Mouse (Mus musculus) MEL (cell line): ENCODE measurements at regions not wholly inside any gene's neighbourhood (a gene's known extent, or its start where the extent isn't known, plus 50 kb on each side); places are given as distances from the start of the nearest gene placed in this dataset.

ENCODE experiments used
- DNase-seq: peaks from one replicate; pipeline ENCODE4 v3.0.0; 2011; ENCODE audit warnings: low read depth, low spot score
- H3K27ac ChIP-seq: 2 replicates; pipeline ENCODE4 v1.5.1; 2012; ENCODE audit warnings: low read depth, mild to moderate bottlenecking, control low read depth, low read length, moderate library complexity; ENCODE audit not compliant: control insufficient read depth
- H3K27me3 ChIP-seq, 2 experiments: fragments of 150-350 bp in 1 of 2; sonication (generic) in 1 of 2; 2 replicates each; pipeline ENCODE4 v1.6.1; 2012; ENCODE audit warnings: low read length in 2 of 2, mild to moderate bottlenecking in 2 of 2, improper control_type of control experiment in 1 of 2, moderate library complexity in 1 of 2; ENCODE audit not compliant: insufficient read depth in 2 of 2, control insufficient read depth in 1 of 2
- H3K36me3 ChIP-seq, 2 experiments: 2 replicates each; pipeline ENCODE4 v1.6.1; 2012 to 2014; ENCODE audit warnings: low read length in 2 of 2, improper control_type of control experiment in 1 of 2, inconsistent platforms in 1 of 2, mild to moderate bottlenecking in 1 of 2; ENCODE audit not compliant: insufficient read depth in 2 of 2, control insufficient read depth in 1 of 2
- H3K4me1 ChIP-seq, 2 experiments: fragments of 150-350 bp in 1 of 2; sonication (generic) in 1 of 2; 2 replicates each; pipeline ENCODE4 v1.6.1; 2012; ENCODE audit warnings: low read length in 2 of 2, improper control_type of control experiment in 1 of 2, mild to moderate bottlenecking in 1 of 2; ENCODE audit not compliant: insufficient read depth in 2 of 2, control insufficient read depth in 1 of 2
- H3K4me3 ChIP-seq, 2 experiments: fragments of 150-350 bp in 1 of 2; sonication (generic) in 1 of 2; 2 replicates each; pipeline ENCODE4 v1.5.1; 2012; ENCODE audit warnings: low read depth in 2 of 2, low read length in 2 of 2, mild to moderate bottlenecking in 2 of 2, moderate library complexity in 2 of 2, control low read depth in 1 of 2, improper control_type of control experiment in 1 of 2; ENCODE audit not compliant: control insufficient read depth in 1 of 2, insufficient read depth in 1 of 2
- H3K79me2 ChIP-seq: 2 replicates; pipeline ENCODE4 v1.6.1; 2012; ENCODE audit warnings: mild to moderate bottlenecking, low read length, moderate library complexity; ENCODE audit not compliant: control insufficient read depth, poor library complexity, insufficient read depth
- H3K9ac ChIP-seq: 2 replicates; pipeline ENCODE4 v1.6.1; 2012; ENCODE audit warnings: low read depth, mild to moderate bottlenecking, control low read depth, low read length, moderate library complexity; ENCODE audit not compliant: control insufficient read depth, poor library complexity, severe bottlenecking
- H3K9me3 ChIP-seq: fragments of 150-350 bp; sonication (generic); replicated peaks from 2 replicates; pipeline ENCODE4 v1.6.1; 2012; ENCODE audit warnings: mild to moderate bottlenecking, low read length, improper control_type of control experiment, moderate library complexity; ENCODE audit not compliant: insufficient read depth
- CHD1 ChIP-seq: IDR thresholded peaks from 2 replicates; pipeline ENCODE4 v1.6.1; 2012; ENCODE audit warnings: low read depth, mild to moderate bottlenecking, inconsistent platforms, low read length, improper control_type of control experiment
- CHD2 ChIP-seq: IDR thresholded peaks from 2 replicates; pipeline ENCODE4 v1.6.1; 2011; ENCODE audit warnings: low read length, improper control_type of control experiment
- ELF1 ChIP-seq: IDR thresholded peaks from 2 replicates; pipeline ENCODE4 v1.6.1; 2014; ENCODE audit warnings: low read depth, mild to moderate bottlenecking, inconsistent platforms, low read length, improper control_type of control experiment, moderate library complexity
- KAT2A ChIP-seq: conservative IDR thresholded peaks from 2 replicates; pipeline ENCODE4 v1.6.1; 2012; ENCODE audit warnings: low read depth, low read length, improper control_type of control experiment, inconsistent platforms
- MAX ChIP-seq: IDR thresholded peaks from 2 replicates; pipeline ENCODE4 v1.6.1; 2011; ENCODE audit warnings: low read length, improper control_type of control experiment
- MAZ ChIP-seq: IDR thresholded peaks from 2 replicates; pipeline ENCODE4 v1.6.1; 2012; ENCODE audit warnings: low read depth, mild to moderate bottlenecking, inconsistent platforms, low read length, improper control_type of control experiment
- MEF2A ChIP-seq: IDR thresholded peaks from 2 replicates; pipeline ENCODE4 v1.6.1; 2014; ENCODE audit warnings: low read depth, mild to moderate bottlenecking, inconsistent platforms, low read length, improper control_type of control experiment; ENCODE audit not compliant: poor library complexity, insufficient replicate concordance, severe bottlenecking; ENCODE audit errors: extremely low read depth
- MXI1 ChIP-seq: IDR thresholded peaks from 2 replicates; pipeline ENCODE4 v1.6.1; 2011; ENCODE audit warnings: mild to moderate bottlenecking, low read depth, low read length, improper control_type of control experiment
- MYB ChIP-seq: IDR thresholded peaks from 2 replicates; pipeline ENCODE4 v1.6.1; 2011; ENCODE audit warnings: mild to moderate bottlenecking, low read depth, low read length, improper control_type of control experiment
- NELFE ChIP-seq: IDR thresholded peaks from 2 replicates; pipeline ENCODE4 v1.6.1; 2011; ENCODE audit warnings: low read depth, low read length, improper control_type of control experiment
- POLR2A ChIP-seq, 2 experiments: IDR thresholded peaks; 2 replicates each; pipeline ENCODE4 v1.6.1; 2011 to 2012; ENCODE audit warnings: low read length in 2 of 2, mild to moderate bottlenecking in 2 of 2, control low read depth in 1 of 2, improper control_type of control experiment in 1 of 2, low read depth in 1 of 2, moderate library complexity in 1 of 2; ENCODE audit not compliant: control insufficient read depth in 1 of 2, insufficient read depth in 1 of 2, poor library complexity in 1 of 2
- POLR2AphosphoS2 ChIP-seq: IDR thresholded peaks from 2 replicates; pipeline ENCODE4 v1.6.1; 2011; ENCODE audit warnings: low read length, improper control_type of control experiment
- POLR2AphosphoS5 ChIP-seq: IDR thresholded peaks from 2 replicates; pipeline ENCODE4 v1.6.1; 2012; ENCODE audit warnings: low read depth, borderline replicate concordance, mild to moderate bottlenecking, inconsistent platforms, low read length, moderate library complexity, mixed read lengths
- RAD21 ChIP-seq: IDR thresholded peaks from 2 replicates; pipeline ENCODE4 v1.6.1; 2011; ENCODE audit warnings: mild to moderate bottlenecking, low read depth, low read length, improper control_type of control experiment
- TAL1 ChIP-seq: IDR thresholded peaks from 2 replicates; pipeline ENCODE4 v1.6.1; 2012; ENCODE audit warnings: mild to moderate bottlenecking, inconsistent platforms, low read length, moderate library complexity, mixed read lengths
- TCF12 ChIP-seq: IDR thresholded peaks from 2 replicates; pipeline ENCODE4 v1.6.1; 2014; ENCODE audit warnings: low read depth, mild to moderate bottlenecking, inconsistent platforms, low read length, improper control_type of control experiment, moderate library complexity
- UBTF ChIP-seq: IDR thresholded peaks from 2 replicates; pipeline ENCODE4 v1.6.1; 2012; ENCODE audit warnings: low read depth, mild to moderate bottlenecking, inconsistent platforms, low read length, improper control_type of control experiment, moderate library complexity, borderline replicate concordance; ENCODE audit not compliant: insufficient read depth
- USF2 ChIP-seq, 2 experiments: IDR thresholded peaks; 2 replicates each; pipeline ENCODE4 v1.6.1; 2011 to 2012; ENCODE audit warnings: improper control_type of control experiment in 2 of 2, low read length in 2 of 2, borderline replicate concordance in 1 of 2, inconsistent platforms in 1 of 2, low read depth in 1 of 2, mild to moderate bottlenecking in 1 of 2; ENCODE audit not compliant: insufficient read depth in 1 of 2
- ZNF384 ChIP-seq: IDR thresholded peaks from 2 replicates; pipeline ENCODE4 v1.6.1; 2012; ENCODE audit warnings: low read depth, mild to moderate bottlenecking, inconsistent platforms, low read length, improper control_type of control experiment

DNA sequence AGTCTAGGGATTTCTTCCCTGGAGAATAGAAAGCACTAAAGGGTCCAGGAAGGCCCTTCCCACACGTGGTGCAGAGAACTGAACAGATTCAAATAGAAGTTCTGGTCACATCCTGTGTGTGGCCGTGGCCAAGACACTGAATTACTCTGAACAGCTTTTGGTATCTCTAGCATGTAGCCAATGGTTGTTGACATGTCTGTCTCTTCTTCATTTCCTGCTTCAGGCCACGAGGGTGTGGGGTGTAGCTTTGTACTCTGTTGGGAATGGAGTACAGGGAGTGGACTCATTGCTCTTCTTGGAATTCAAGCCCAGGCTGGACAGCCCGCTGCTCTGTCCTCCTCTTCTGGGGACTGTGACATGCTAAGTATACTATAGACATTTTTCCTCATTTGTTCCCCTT lies 298.5 kb downstream of the Gm49356 start:
- H3K9ac ChIP-seq, result no peak overlapping the region
- TF ChIP-seq NELFE (no peak), MEF2A (no peak), TAL1 (no peak), MXI1 (no peak), USF2 (IDR thresholded peaks at IDR 0.05; ENCODE audit: borderline replicate concordance in 1 of 2, insufficient read depth in 1 of 2, low read depth in 1 of 2, low read length in 2 of 2) (no peak), POLR2A (IDR thresholded peaks at IDR 0.05; ENCODE audit: control insufficient read depth in 1 of 2, insufficient read depth in 1 of 2, low read depth in 1 of 2, low read length in 2 of 2, poor library complexity in 1 of 2) (no peak), RAD21 (no peak), MAX (no peak), KAT2A (no peak), CHD2 (no peak), CHD1 (no peak), TCF12 (no peak)
- TF ChIP-seq, all 39 proteins: peak for 0
- no peaks in the 10 kb centered on the region for H3K36me3 ChIP-seq
- H3K79me2 ChIP-seq, result no peaks in the 10 kb centered on the region
- no peaks in the 10 kb centered on the region for H3K9me3 ChIP-seq
- H3K27ac ChIP-seq, result no peak overlapping the region
- DNase-seq, result no peak
- H3K27me3 ChIP-seq, result no peaks in the 10 kb centered on the region; a peak in 2 of 4 replicates
- H3K4me3 ChIP-seq, result no peak overlapping the region
- H3K4me1 ChIP-seq, result no peaks in the 10 kb centered on the region

DNA sequence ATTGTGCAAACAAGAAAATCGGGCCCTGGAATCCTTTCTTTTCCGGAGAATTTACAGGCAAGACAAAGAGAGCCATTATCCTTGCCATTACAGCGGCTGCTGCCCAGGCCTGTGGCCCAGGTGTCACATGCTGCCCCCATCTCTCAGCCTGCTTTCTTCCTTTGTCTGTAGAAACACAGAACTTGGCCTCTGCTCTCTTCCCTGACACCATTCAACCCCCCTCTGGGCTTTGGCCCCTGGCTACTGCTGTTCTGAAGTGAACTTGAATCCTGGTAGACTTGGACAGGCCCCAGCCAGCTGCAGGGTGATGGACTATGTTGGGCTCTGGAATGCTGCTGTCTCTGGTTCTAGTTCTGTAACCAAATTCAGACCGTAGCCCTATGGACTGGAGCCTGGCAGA lies 299.3 kb downstream of the Gm49356 start:
- TF ChIP-seq MYB, result no peak
- TF ChIP-seq MAX, result no peak
- TF ChIP-seq ZNF384, result no peak
- TF ChIP-seq MXI1, result no peak
- TF ChIP-seq MAZ, result no peak
- TF ChIP-seq UBTF, result no peak
- no peak for TF ChIP-seq NELFE
- TF ChIP-seq ELF1, result no peak
- no peak for TF ChIP-seq POLR2AphosphoS5
- TF ChIP-seq USF2 (IDR thresholded peaks at IDR 0.05; ENCODE audit: borderline replicate concordance in 1 of 2, insufficient read depth in 1 of 2, low read depth in 1 of 2, low read length in 2 of 2), result no peak
- no peak for TF ChIP-seq POLR2AphosphoS2
- H3K4me1 ChIP-seq, result no peaks in the 10 kb centered on the region
- no peaks in the 10 kb centered on the region for H3K79me2 ChIP-seq
- H3K27me3 ChIP-seq, result no peaks in the 10 kb centered on the region; a peak in 2 of 4 replicates
- DNase-seq, result no peak
- no peaks in the 10 kb centered on the region for H3K36me3 ChIP-seq
- H3K9ac ChIP-seq, result no peak overlapping the region
- no peaks in the 10 kb centered on the region for H3K9me3 ChIP-seq
- no peak overlapping the region for H3K27ac ChIP-seq
- no peak overlapping the region for H3K4me3 ChIP-seq
